Mouse (Mus musculus): Measurements from ENCODE around the gene Gstz1. TPM values are rescaled to one million over a fixed set of nuclear protein-coding genes. Genes with fewer than 3 reads are reported as not detected.
"Not testable (repeated sequence)": the region's sequence is repeated elsewhere in the genome, so short reads cannot be mapped to it uniquely, and the experiment has no call there.

Gstz1 gene
- polyA plus RNA-seq, 1 experiment from 2014 or later: 27.8 TPM

GRCm38 (mm10) chr12:87201694-87202093 is 54.7 kb downstream of the Gstz1 start:
- H3K27me3 ChIP-seq (replicated peaks): 0 out of 2 replicates have a peak, but pooled peaks cover 4% of the 10 kb centered on the region

GRCm38 (mm10) chr12:87205789-87206188 is 58.8 kb downstream of the Gstz1 start:
- H3K4me1 ChIP-seq; H3K27me3 ChIP-seq (replicated peaks); H3K27ac ChIP-seq (replicated peaks); H3K4me3 ChIP-seq; H3K9me3 ChIP-seq; H3K9ac ChIP-seq; ATAC-seq (ENCODE audit: extremely low read depth, insufficient number of reproducible peaks, low FRiP score, low TSS enrichment); H3K36me3 ChIP-seq; H3K4me2 ChIP-seq: not testable (repeated sequence)
- 86% methylated on average over 5 of the region's 5 CpGs for WGBS

More at GRCm38 (mm10) chr12:87201694-87202093, 54.7 kb downstream of the Gstz1 start:
- H3K9ac ChIP-seq: no peak overlapping the region
- no peaks in the 10 kb centered on the region for H3K36me3 ChIP-seq
- peaks cover 10% of the 10 kb centered on the region for H3K4me1 ChIP-seq
- H3K4me2 ChIP-seq: no peak overlapping the region
- no peak for ATAC-seq (ENCODE audit: extremely low read depth, insufficient number of reproducible peaks, low FRiP score, low TSS enrichment)
- no peak overlapping the region for H3K4me3 ChIP-seq
- H3K27ac ChIP-seq (replicated peaks): no peak overlapping the region
- 58% methylated on average over 5 of the region's 5 CpGs for WGBS
- H3K9me3 ChIP-seq: no peaks in the 10 kb centered on the region

GRCm38 (mm10) chr12:87212844-87213606 is 66.1 kb downstream of the Gstz1 start:
- Histone ChIP-seq H3K27ac (replicated peaks) (no peak overlapping the region), H3K4me2 (no peak overlapping the region), H3K4me3 (no peak overlapping the region), H3K27me3 (replicated peaks) (no peaks in the 10 kb centered on the region), H3K4me1 (no peaks in the 10 kb centered on the region), H3K9me3 (no peaks in the 10 kb centered on the region), H3K9ac (no peak overlapping the region), H3K36me3 (no peaks in the 10 kb centered on the region)
- WGBS: 38% methylated on average over 2 of the region's 2 CpGs
- no peak for ATAC-seq (ENCODE audit: extremely low read depth, insufficient number of reproducible peaks, low FRiP score, low TSS enrichment)

Other genes starting within 250 kb of the Gstz1 start
- gene Cipc, start 200.1 kb upstream of the Gstz1 start, polyA plus RNA-seq (2015; fragmentation: Nextera tagmentation; extraction: Ambion mirVana): 18.4 and 21.3 TPM in 2 replicates
- gene Zdhhc22, start 156.7 kb upstream of the Gstz1 start, polyA plus RNA-seq (2015; fragmentation: Nextera tagmentation; extraction: Ambion mirVana): 0.04 and 0.09 TPM in 2 replicates
- gene Tmem63c, start 125.8 kb upstream of the Gstz1 start, polyA plus RNA-seq (2015; fragmentation: Nextera tagmentation; extraction: Ambion mirVana): not detected in 2 replicates
- 0.23 and 0.38 TPM in 2 replicates for gene Ngb, start 44.6 kb upstream of the Gstz1 start, polyA plus RNA-seq (2015; fragmentation: Nextera tagmentation; extraction: Ambion mirVana)
- gene Pomt2, start 803 bp downstream of the Gstz1 start, polyA plus RNA-seq (2015; fragmentation: Nextera tagmentation; extraction: Ambion mirVana): 10.9 and 11.9 TPM in 2 replicates
- 0.59 and 0.76 TPM in 2 replicates for gene Samd15, start 52.6 kb downstream of the Gstz1 start, polyA plus RNA-seq (2015; fragmentation: Nextera tagmentation; extraction: Ambion mirVana)
- 1.4 and 1.5 TPM in 2 replicates for gene Tmed8, start 53.3 kb downstream of the Gstz1 start, polyA plus RNA-seq (2015; fragmentation: Nextera tagmentation; extraction: Ambion mirVana)
- 0.60 and 0.80 TPM in 2 replicates for gene Noxred1, start 91.6 kb downstream of the Gstz1 start, polyA plus RNA-seq (2015; fragmentation: Nextera tagmentation; extraction: Ambion mirVana)
- 32.4 and 34.4 TPM in 2 replicates for gene Vipas39, start 119.1 kb downstream of the Gstz1 start, polyA plus RNA-seq (2015; fragmentation: Nextera tagmentation; extraction: Ambion mirVana)
- 174 and 206 TPM in 2 replicates for gene Ahsa1, start 119.3 kb downstream of the Gstz1 start, polyA plus RNA-seq (2015; fragmentation: Nextera tagmentation; extraction: Ambion mirVana)
- gene Ism2, start 152.5 kb downstream of the Gstz1 start, polyA plus RNA-seq (2015; fragmentation: Nextera tagmentation; extraction: Ambion mirVana): 0.75 and 0.90 TPM in 2 replicates
- 63.9 and 64.2 TPM in 2 replicates for gene Sptlc2, start 241.2 kb downstream of the Gstz1 start, polyA plus RNA-seq (2015; fragmentation: Nextera tagmentation; extraction: Ambion mirVana)